Mouse (Mus musculus) embryonic facial prominence, embryonic 12.5 days (tissue): ENCODE measurements at regions not wholly inside any gene's neighbourhood (a gene's known extent, or its start where the extent isn't known, plus 50 kb on each side); places are given as distances from the start of the nearest gene placed in this dataset.
"Not testable (repeated sequence)": the region's sequence is repeated elsewhere in the genome, so short reads cannot be mapped to it uniquely, and the experiment has no call there.

Experiments used
- ATAC-seq: fragments of 200-750 bp; cut with Nextera tagmentation; 2 replicates; pipeline ENCODE4 v1.8.0; 2017; ENCODE audit not compliant: insufficient number of reproducible peaks, insufficient read depth, low FRiP score, low TSS enrichment
- H3K27ac ChIP-seq: fragments of 300-500 bp; sonication (generic); 2 replicates; pipeline ENCODE4 v1.5.1; 2016; ENCODE audit warnings: mild to moderate bottlenecking
- H3K27me3 ChIP-seq: fragments of 300-500 bp; sonication (generic); 2 replicates; pipeline ENCODE4 v1.6.1; 2016; ENCODE audit warnings: mild to moderate bottlenecking, moderate library complexity
- H3K36me3 ChIP-seq: fragments of 300-500 bp; sonication (generic); 2 replicates; pipeline ENCODE4 v1.6.1; 2016; ENCODE audit warnings: mild to moderate bottlenecking
- H3K4me1 ChIP-seq: fragments of 300-500 bp; sonication (generic); 2 replicates; pipeline ENCODE4 v1.6.1; 2016
- H3K4me2 ChIP-seq: fragments of 300-500 bp; sonication (generic); replicated peaks from 2 replicates; pipeline ENCODE4 v1.6.1; 2016; ENCODE audit warnings: mild to moderate bottlenecking, moderate library complexity
- H3K4me3 ChIP-seq: fragments of 300-500 bp; sonication (generic); 2 replicates; pipeline ENCODE4 v1.5.1; 2016; ENCODE audit warnings: mild to moderate bottlenecking
- H3K9ac ChIP-seq: fragments of 300-500 bp; sonication (generic); 2 replicates; pipeline ENCODE4 v1.6.1; 2016; ENCODE audit warnings: mild to moderate bottlenecking, moderate library complexity
- H3K9me3 ChIP-seq: fragments of 300-500 bp; sonication (generic); 2 replicates; pipeline ENCODE4 v1.6.1; 2016; ENCODE audit warnings: mild to moderate bottlenecking, moderate library complexity
- WGBS: fragments of 180-500 bp; shearing (Covaris S2); methylation state at CpG from one replicate; pipeline ENCODE4 v1.1.7; 2016; 5-methylcytosine and 5-hydroxymethylcytosine counted together

DNA sequence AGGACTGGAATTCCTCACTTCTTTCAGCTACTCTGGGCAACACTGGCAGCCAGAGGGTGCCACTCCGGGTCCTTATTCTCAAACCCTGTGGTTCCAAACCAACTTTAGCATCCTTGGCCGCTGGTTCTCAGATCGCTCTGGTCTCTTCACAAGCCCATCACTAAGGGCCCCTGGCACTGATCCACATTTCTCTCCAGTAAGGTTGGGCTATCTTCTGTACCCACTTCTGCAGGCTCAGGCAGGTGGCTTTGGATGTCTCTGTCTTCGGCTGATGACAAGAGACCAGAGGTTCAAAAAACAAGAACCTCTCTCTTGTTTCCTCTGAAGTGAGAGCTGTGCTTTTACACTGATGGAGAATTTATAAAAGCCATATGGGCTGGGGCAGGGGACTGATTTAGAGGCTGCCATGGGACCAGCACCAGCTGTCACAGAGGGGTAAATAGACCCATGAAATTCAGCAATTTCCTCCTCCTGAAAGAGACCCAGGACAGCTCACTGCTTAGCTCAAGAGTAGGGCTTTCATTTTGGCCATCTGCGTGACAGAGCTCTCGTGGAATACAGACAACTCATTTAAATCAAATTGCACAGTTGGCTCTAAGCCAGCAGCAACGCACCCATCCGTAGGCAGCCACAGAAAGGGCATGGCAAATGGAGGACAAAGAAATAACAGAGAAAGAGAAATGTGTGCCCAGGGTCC lies 54.3 kb upstream of the Dynlt1c start:
- H3K27ac ChIP-seq, H3K36me3 ChIP-seq, H3K27me3 ChIP-seq, H3K4me2 ChIP-seq, H3K9me3 ChIP-seq, H3K4me1 ChIP-seq, H3K9ac ChIP-seq, H3K4me3 ChIP-seq: not testable (repeated sequence)
- ATAC-seq = peak; percentile 60; the same call in 1 of the 2 replicates
- no CpG with 5 or more reads among the region's 8 CpGs for WGBS

DNA sequence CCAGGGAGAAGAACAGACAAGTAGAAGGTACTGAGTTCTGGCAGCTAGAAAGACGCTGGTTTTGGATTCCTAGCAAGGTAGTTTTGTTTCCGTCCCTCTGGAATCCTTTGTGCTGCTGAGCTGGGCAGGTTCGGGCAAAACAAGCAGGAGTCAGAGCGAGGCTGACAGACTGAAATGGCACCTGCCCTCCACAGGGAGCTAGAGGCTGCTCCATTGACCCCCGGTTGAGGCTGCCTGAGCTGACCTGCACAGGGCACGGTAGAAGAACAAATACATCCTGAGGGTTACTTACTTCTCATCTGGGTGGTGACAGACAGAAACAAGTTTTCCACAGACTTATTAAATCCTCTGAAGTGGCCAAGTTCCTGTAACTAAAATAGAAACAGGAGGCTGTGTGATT lies 53.5 kb upstream of the Dynlt1c start:
- not testable (repeated sequence) for H3K4me2 ChIP-seq, H3K4me3 ChIP-seq, H3K9ac ChIP-seq, H3K4me1 ChIP-seq, H3K27me3 ChIP-seq, H3K27ac ChIP-seq, H3K9me3 ChIP-seq, H3K36me3 ChIP-seq, ATAC-seq
- WGBS = no CpG with 5 or more reads among the region's 6 CpGs
